Mouse (Mus musculus): ENCODE results near the gene Rab1a. TPM values are rescaled to one million over a fixed set of nuclear protein-coding genes. Genes with fewer than 3 reads are reported as not detected.
"Not testable (repeated sequence)": the region's sequence is repeated elsewhere in the genome, so short reads cannot be mapped to it uniquely, and the experiment has no call there.

The Rab1a gene
- total RNA-seq (2021): 100 to 1,000 TPM; 171 to 173 TPM
- long read RNA-seq, experiment 1, transcript Rab1a-201 (6 exons, 2,827 nt): major isoform, 146 of 156 reads
- long read RNA-seq, experiment 1, partial matches to known transcripts: 6 of 156 reads
- long read RNA-seq, experiment 1, other reads (novel, unspliced or antisense): 4 of 156 reads
- long read RNA-seq, experiment 2, transcript Rab1a-201 (6 exons, 2,827 nt): major isoform, 218 of 228 reads
- long read RNA-seq, experiment 2, partial matches to known transcripts: 5 of 228 reads
- long read RNA-seq, experiment 2, other reads (novel, unspliced or antisense): 5 of 228 reads

DNA sequence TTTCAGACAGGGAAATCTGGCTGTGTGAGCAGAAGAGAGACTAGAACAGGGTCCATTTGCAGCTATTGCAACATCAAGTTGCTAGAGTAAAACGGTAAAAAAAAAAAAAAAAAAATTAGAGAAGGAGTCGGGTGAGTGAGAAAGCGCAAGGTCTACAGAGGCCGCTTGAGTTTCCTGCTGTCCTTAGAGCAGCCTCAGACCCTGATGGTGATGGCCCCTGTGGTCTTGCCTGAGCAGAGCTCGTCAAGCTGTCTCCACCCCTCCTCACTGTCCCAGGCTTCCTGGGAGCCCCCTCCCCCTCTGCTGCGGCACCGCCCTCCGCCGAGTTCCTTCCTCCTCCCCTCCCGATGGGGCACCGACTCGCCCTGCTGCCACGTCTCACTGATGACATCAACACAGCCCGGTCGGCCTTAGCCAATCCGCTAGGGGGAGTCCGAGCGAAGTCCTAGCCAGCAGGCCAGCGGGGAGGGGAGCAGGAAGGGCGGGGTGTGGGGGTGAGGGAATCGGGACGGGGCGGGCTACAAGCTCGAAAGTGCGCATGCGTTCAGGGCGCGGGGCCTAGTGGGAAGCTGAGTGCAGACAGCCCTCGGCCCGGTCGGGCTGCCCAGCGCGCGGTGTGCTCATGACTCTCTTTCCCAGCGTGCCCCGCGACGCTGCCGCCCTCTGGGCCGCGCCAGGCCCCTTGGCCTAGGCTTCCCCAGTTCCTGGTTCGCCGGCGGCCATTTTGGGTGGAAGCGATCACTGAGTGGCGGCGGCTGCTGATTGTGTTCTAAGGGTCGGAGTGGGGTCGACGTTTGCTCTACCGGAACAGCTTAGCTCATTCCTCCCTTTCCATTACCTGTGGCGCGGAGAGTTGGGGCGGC, at the start of gene Rab1a:
Rab1a (plus strand) TSS at position 720 of the 863 bp plus-strand sequence.
- peak; percentile 100 for DNase-seq (ENCODE audit: low spot score in 2 of 2)

DNA sequence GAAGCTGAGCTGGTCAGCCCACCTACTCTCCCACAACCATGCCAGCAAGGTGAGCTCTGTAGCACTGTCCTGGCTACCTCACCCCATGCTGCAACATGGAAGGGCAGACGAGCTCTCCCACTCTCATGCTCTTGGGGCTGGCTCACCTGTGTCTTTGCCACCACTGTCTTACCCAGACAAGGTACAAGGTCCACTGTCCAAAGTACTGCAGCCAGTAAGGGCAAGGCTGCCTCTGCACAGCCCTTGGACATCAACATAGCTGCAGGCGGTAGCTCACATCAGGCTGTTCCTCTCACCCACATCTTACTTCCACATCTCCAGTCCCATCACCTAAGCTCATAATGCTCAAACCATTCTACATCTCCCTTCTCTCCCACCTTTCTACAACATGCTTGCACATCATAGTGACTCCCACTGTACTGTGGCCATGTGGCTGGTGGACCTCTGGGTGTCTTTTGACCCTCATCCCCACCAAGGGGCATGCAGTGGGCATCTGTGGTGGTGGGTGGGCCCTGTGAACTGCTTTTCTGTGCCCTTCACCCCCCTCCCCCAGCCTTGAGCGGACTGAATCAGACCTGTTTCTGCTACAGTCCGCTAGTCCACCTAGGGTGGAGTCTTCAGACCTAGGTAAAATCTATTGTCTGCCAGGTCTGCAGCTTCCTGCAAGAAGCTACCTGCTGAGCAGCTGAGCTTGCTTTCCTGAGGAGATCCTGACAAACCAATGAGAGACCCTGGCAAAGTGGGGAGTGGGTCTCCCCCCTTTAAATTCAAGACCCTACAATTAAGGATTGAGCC, 48.9 kb upstream of the Rab1a start:
- no peak for DNase-seq (ENCODE audit: low spot score in 2 of 2)

DNA sequence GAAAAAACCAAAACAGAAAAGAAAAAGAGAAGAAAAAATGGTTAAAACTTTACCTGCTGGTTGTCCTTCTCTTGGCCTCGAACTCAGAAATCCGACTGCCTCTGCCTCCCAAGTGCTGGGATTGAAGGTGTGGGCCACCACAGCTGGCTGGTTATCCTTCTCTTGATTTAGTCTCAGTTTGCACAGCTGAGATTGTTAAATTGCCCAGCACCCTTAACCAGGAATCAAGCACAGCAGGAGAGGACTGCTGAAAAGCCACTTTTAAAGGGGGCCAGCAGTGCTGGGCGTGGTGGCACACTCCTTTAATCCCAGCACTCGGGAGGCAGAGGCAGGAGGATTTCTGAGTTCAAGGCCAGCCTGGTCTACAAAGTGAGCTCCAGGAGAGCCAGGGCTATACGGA, 47.7 kb upstream of the Rab1a start:
- DNase-seq (ENCODE audit: low spot score in 2 of 2): not testable (repeated sequence)

DNA sequence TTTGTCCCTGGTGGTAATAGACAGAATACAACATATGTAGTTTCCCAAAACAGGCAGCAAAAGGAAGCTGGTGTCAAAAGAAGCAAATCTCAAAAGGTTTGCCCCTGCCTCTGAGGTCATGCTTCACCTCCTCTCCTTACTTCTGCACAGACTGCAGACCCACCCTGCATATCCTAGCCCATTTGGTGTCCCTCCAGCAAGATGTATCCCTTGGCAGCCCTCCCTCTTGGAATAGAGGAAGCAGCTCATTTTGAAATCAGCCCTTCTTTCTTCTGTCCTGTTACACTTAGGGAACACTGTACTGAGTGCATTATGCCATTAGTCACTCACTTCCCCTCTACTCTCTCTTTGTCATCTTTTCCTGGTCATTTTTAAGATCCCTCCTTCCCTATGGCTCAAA, 42.4 kb upstream of the Rab1a start:
- no peak for DNase-seq (ENCODE audit: low spot score in 2 of 2)

DNA sequence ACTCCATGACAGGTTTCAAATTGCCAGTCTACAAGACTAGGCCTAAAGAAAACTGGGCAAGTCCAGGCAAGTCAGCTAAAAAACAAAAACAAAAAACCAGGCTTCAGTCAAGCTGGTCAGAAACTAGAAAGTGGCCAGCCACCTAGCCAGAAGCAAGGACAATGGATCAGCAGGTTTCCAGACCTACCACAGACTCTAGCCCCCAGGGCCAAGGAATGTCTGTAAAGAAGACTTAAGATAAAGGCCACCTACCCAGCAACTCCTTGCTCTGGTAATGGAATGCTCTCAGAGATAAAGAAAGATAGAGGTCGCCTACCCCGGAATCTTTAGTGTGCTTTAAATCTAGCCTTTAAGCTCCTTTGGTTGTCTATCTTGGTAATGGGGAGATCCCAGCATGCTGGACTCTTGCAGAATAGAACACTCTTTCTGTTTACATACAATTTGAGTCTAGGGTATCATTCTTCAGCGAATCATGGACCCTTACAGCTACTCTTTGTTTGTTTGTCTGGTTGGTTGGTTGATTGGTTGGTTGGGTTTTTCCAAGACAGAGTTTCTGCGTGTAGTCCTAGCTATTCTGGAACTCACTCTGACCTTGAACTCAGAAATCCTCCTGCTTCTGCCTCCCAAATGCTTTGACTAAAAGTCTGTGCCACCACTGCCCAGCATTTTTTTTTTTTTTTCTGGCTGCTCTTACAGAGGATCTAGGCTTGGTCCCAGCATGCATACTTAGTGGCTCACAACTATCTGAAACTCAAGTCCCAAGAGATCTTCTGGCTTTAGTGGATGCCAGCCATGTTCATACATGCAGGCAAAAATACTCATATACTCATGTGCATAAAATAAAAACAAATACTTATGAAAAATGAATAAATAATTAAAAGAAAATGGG, 36.0 kb upstream of the Rab1a start:
- DNase-seq (ENCODE audit: low spot score in 2 of 2): no peak

DNA sequence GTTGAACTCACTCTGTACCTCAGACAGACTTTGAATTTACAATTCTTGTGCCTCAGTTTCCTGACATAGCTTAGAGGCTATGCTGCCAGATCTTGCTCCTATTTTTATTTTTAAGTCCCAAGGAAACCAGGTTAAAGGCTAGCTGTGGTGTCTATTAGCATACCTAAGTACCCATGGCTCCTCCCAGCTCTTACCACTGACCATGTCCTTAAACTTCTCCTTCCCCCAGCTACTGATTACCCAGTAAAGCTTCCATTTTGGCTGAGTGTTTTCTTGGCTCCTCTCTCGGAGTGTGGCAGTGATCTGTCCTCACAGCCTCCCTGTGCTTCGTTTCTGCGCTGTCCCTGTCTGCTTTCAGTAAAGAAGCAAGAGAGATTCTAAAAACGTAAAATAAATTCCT, 35.2 kb upstream of the Rab1a start:
- no peak for DNase-seq (ENCODE audit: low spot score in 2 of 2)

DNA sequence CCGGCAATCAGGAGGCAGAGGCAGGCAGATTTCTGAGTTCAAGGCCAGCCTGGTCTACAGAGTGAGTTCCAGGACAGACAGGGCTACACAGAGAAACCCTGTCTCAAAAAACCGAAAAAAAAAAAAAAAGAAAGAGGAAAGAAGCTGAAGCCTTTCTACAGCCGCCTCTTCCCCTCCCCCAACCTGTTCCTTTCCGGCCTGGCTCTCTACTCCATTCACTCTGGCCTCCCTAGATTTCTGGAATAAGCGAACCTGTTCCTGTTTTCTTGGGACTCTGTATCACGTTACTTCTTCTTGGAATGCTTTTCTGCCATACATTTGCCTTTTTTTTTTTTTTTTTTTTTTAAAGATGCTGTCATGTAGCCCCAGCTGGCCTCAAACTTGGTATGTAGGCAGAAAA, 34.8 kb upstream of the Rab1a start:
- not testable (repeated sequence) for DNase-seq (ENCODE audit: low spot score in 2 of 2)

DNA sequence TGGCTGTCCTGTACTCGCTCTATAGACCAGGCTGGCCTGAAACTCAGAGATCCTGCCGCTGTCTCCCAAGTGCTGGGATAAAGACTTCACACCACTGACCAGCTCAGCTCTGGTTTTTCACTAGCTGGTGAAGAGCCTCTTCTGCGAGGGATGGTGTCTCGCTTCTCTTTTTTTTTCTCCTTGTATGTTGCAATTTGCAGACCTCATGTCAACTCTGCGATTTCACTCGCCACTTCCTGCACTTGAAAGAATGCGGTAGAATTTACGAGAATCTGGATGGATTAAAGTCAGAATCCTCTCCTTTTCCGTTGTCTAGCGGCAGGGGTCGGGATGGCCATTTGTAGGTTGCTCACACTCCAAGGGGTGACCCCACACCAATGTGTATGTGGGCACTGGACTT, 32.3 kb upstream of the Rab1a start:
- no peak for DNase-seq (ENCODE audit: low spot score in 2 of 2)

DNA sequence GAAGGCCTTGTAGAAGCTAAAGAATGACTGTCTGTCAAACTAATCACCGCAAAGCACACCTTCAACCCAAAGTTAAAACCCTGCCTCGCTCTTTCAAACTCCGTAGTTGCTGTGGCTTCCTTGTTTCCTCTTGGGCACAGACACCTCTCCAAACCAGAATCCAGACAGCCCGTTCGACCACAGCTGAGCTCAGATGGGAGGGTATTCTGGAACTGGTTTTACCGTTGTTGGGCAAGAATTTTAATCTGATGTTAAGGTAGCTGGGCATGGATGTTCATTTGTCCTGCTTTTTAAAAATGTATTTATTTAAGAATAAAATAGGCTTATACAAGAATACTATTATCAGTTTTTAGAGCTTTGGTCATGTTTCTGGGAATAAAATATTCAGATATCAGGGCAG, 14.0 kb upstream of the Rab1a start:
- DNase-seq (ENCODE audit: low spot score in 2 of 2): no peak

DNA sequence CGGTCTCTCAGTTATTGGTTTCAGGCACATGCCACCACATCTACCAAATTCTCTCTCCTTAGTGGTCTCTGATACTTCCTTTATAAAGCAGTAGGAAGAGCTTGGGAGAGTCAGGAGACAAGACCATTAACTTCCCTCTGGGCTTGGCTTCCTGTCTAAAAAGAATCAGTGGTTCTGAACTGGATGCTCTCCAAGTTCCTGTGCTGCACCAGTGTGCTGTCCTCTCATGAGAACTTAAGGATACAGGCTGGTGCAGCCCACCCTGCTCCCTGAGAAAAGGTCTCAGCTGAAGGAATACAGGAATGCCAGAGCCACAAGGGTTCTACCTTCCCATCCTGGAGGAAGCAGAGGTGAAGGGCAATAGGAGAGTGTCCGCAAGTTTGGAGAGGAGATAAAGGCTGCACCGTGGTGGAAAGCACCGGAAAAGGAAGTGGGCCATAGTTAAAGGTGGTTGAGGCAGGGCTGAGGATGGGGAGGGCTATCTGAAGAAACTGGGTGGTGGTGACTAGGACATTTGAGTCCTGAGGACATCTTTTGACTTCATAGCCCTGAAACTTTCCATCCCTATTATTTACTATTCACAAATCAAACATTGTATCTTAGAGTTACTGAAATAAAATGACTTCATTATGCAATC, 8.0 kb upstream of the Rab1a start:
- no peak for DNase-seq (ENCODE audit: low spot score in 2 of 2)

DNA sequence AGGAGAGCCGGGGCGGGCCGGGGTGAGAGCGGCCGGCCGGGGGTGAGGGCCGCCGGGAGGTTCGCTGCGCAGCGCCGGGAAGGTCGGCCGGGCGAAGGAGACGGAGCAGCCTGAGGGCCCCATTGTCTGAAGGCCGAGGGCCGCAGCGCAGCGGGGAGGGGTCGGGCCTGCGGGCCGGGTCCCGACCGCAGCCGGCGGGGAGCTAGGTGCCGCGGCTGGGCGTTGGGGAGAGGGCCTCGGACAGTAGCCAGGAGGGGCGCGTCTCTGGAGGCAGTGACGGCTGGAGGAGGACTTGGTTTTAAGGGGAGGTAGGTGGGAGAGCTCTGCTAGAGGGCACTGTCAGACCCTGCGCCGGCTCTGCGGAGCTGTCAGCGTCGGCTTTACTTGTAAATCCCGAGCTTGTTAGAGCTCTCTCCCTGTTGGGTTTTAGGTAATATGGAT, 449 bp downstream of the Rab1a start:
- DNase-seq (ENCODE audit: low spot score in 2 of 2): peak in 1 of 2 experiments; percentile 49

DNA sequence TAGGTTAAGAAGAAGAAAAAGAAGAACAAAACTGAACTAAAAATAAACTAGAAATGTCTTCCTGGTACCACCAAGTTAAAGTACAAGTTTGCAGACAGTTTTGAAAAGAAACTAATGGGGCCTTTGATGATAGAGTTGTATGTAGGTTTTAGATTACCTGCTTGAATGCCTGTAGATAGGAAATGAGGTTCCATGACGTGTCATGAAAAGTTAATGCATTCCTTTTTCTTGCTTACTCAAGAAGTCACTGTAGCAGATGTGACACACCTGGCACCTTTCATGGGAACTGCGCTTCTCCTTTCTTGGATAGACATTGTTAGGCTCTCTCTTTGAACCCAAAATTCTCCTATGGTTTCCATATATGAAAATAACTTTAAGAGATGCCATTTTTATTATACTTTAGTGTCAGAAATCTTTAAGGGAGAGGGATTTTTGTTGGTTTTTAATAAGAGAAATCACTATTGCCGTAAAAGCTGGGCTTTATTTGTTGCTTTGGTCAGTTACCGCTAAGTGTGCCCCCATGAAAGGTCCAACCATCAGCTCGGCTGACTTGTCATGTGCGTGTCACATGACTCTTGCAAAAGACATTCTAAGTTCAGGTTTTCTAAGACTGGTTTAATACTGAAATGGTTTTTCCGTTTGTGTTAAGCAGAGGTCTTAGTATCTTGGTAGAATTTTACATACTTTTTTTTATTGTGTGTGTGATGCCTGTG, 1.2 kb downstream of the Rab1a start:
- DNase-seq (ENCODE audit: low spot score in 2 of 2): no peak

DNA sequence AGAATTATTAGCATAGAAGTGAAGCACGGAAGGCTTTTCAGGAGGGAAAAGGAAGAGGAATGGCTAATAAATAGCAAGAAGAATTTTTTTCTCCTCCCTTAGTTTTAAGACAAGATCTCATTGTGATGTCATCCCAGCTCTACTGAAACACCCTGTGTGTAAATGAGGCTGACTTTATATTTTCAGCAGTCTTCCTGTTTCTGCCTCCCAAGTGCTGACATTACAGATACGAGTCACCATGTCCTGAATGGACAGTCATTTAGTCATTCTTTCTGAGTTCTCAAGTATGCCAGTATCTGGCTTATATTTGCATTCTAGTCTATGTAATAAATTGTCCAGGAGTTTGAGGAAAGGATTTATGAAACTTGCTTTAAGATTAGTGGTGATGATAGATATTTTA, 3.1 kb downstream of the Rab1a start:
- no peak for DNase-seq (ENCODE audit: low spot score in 2 of 2)

DNA sequence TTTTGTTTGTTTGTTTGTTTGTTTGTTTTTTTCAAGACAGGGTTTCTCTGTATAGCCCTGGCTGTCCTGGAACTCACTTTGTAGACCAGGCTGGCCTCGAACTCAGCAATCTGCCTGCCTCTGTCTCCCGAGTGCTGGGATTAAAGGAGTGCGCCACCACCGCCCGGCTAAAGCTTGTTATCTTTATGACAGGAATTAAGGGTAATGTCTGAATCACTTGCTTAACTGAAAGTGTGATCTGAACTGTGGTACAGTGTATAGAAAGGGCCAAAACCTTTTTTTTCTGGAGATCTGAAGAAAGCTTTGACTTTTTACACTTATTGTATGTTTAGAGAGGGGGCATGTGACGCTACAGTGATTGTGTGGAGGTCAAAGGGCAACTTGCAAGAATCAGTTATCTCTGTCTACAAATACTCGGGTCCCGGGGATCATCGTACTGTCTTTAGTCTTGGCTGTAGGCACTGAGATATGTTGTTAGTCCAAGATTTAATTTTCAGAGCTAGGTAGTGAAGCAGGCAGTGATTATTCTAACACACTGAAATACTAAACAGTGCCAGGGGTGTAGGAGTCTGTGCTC, 3.7 kb downstream of the Rab1a start:
- DNase-seq (ENCODE audit: low spot score in 2 of 2): no peak

DNA sequence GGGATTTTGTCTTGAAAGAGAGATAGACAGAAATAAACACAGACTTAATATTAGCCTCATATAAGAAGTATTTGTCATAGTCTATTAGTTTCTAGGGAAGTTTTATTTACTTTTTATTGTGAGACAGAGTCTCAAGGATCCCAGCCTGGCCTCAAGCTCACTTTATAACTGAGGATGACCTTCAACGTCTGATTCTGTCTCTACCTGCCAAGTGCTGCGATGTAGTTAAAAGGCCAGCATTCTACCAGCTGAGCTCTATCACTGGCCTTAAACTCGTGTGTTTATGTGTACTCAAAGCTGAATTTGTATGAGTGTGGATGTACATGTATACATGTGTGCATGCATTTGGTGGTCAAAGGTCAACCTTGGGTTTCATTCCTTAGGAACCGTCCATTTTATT, 4.3 kb downstream of the Rab1a start:
- no peak for DNase-seq (ENCODE audit: low spot score in 2 of 2)

DNA sequence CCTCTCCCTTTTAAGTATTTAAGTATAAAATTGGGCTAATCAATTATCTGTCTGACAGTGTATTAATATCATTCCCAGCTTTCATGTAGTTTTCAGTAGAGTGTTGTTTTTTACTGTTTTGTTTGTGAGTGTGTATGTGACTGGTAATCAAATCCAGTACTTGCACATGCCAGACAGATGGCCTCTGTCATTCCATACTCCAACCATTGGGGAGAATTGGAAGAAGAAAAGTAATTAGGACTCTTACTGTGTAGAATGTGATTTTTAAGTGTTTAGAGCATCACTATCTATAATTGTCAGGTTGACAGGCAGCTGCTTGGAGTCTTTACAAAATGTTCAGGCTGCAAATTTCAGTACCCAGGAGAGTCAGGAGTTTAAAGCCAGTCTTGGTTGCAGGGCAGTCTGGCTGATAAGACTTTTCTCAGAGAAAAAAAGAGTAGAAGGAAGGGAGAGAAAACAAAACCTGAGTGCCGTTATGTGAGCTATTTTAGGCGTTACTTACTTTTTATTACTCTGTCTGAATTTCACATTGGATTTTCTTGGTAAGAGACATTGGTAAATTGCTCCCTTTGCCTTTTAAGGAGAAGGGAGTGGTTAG, 5.5 kb downstream of the Rab1a start:
- DNase-seq (ENCODE audit: low spot score in 2 of 2): no peak

DNA sequence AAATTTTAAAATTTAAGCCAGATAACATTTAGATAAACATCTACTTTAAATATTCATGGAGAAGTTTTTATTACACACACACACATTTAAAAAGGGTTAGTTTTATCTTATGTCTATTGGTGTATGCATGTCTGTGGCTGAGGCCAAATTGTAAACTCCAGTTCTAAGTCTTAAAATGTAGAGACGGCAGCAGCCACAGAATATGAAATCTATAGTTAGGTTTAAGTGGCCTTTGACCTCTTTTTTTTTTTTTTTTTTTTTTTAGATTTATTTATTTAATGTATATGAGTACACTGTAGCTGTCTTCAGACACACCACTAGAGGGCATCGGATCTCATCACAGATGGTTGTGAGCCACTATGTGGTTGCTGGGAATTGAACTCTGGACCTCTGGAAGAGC, 6.4 kb downstream of the Rab1a start:
- DNase-seq (ENCODE audit: low spot score in 2 of 2): no peak

DNA sequence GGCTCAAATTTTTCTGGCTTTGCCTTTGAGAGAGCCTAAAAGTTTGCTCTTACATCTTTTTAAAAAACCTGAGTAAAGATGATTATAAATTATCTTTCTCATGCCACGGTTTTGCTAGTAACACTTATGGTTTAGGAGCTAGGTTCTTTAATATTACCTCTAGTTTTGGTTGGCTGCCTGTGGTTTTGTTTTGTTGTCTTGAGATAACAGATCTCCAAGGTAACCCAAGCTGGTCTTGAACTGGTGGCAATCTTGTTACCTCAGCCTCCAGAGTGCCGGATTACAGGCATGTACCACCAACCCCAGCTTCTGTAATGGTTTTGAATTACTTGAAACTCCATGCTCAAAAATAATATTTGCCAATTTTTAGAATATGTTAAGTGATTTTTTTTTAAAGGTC, 10.6 kb downstream of the Rab1a start:
- no peak for DNase-seq (ENCODE audit: low spot score in 2 of 2)

DNA sequence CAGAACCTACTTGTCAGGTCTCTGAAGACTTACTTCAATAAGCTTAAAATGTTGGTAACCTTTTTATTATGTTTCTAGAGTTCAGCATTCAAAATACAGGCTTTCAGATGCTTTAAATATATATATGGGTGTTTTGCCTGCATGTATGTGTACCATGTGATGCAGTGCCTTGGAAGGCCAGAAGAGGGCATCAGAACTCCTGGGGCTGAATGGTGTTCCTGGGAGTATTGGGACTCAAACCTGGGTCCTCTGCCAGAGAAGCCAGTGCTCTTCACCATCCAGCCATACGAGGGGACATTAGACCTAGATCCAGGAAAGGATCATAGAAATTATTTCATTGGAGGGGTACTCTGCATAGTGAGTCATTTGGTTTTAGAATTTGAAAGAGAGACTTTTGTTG, 13.5 kb downstream of the Rab1a start:
- DNase-seq (ENCODE audit: low spot score in 2 of 2): no peak
